Mouse (Mus musculus): Measurements from ENCODE around the gene Lrrc8b. TPM values are rescaled to one million over a fixed set of nuclear protein-coding genes. Genes with fewer than 3 reads are reported as not detected.

Lrrc8b gene
- total RNA-seq, 2 experiments from 2014 or later: 128 to 139 TPM

DNA sequence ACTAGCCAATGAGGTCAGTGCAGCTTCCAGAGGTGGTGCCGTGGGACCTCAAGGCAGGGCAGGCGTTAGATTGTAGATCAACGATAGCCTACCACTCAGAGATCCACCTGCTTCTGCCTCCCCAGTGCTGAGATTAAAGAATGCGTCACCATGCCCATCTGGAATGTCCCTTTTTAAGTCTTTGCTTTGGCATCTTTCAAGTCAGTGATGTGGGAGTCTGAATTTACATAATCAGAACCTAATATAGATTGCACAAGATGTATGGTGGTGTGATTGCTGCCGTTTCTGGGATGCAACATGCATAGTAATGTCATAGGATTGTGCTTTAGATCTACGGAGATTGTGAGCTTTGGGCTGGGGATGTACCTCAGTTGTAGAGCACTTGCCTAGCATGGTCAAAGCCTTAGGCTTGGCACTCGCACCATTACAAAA lies 50.9 kb downstream of the Lrrc8b start:
- DNase-seq (ENCODE audit: extremely low spot score in 1 of 2, low spot score in 2 of 2): peak in 1 of 2 experiments; percentile 50
- intact Hi-C loops (cut with DNase I): no loop called here

GRCm38 (mm10) chr5:105467271-105467670 lies 51.7 kb downstream of the Lrrc8b start:
- intact Hi-C loops (cut with DNase I): no loop called here

GRCm38 (mm10) chr5:105472983-105473705 lies 57.6 kb downstream of the Lrrc8b start:
- no peak for DNase-seq (ENCODE audit: extremely low spot score in 1 of 2, low spot score in 2 of 2)
- intact Hi-C loops (cut with DNase I): no loop called here

More at GRCm38 (mm10) chr5:105467271-105467670, 51.7 kb downstream of the Lrrc8b start:
- DNase-seq (ENCODE audit: extremely low spot score in 1 of 2, low spot score in 2 of 2): peak in 1 of 2 experiments; percentile 58

GRCm38 (mm10) chr5:105477527-105477926 lies 62.0 kb downstream of the Lrrc8b start:
- intact Hi-C loops (cut with DNase I): no loop called here
- DNase-seq (ENCODE audit: extremely low spot score in 1 of 2, low spot score in 2 of 2): no peak

DNA sequence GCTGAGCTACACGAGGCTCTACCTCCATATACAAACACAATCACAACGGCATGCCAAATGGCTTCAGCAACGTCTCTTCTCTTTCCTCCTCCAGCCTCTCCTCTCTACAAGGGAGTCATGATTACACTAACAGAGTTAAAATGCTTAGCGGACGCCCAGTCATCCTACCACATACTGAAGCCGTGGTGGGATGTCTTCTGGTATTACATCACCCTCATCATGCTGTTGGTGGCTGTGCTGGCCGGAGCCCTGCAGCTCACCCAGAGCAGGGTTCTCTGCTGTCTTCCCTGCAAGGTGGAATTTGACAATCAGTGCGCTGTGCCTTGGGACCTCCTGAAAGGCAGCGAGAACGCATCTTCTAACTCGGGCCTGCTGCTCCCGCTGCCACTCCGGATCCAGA lies 64.1 kb downstream of the Lrrc8b start:
- intact Hi-C loops (cut with DNase I): no loop called here

GRCm38 (mm10) chr5:105480561-105480960 lies 65.0 kb downstream of the Lrrc8b start:
- no peak for DNase-seq (ENCODE audit: extremely low spot score in 1 of 2, low spot score in 2 of 2)
- intact Hi-C loops (cut with DNase I): no loop called here

More for the DNA sequence above, 64.1 kb downstream of the Lrrc8b start:
- DNase-seq (ENCODE audit: extremely low spot score in 1 of 2, low spot score in 2 of 2): no peak

- no peak for DNase-seq (ENCODE audit: extremely low spot score in 1 of 2, low spot score in 2 of 2)
- intact Hi-C loops (cut with DNase I): no loop called here
Observed at GRCm38 (mm10) chr5:105483632-105484031, 68.1 kb downstream of the Lrrc8b start.

DNA sequence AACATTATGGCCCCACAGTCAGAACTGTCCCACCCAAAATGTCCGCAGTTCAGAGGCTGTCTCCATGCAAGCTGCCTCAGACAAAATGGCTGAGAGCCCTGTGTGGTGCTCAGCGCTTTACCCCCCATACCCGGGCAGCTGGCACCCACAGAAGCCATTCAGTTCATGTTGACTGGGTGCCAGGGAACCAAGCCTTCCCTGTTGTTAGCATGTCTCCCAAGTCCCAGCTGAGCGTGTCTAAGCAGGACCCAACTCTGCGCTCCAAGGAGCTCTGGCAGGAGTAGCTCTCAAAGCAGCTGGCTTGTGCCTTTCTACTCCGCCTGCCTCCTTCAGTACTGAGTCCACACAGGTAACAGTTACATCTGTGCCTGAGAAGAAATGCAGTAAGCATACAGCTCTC lies 68.7 kb downstream of the Lrrc8b start:
- no peak for DNase-seq (ENCODE audit: extremely low spot score in 1 of 2, low spot score in 2 of 2)
- intact Hi-C loops (cut with DNase I): no loop called here

DNA sequence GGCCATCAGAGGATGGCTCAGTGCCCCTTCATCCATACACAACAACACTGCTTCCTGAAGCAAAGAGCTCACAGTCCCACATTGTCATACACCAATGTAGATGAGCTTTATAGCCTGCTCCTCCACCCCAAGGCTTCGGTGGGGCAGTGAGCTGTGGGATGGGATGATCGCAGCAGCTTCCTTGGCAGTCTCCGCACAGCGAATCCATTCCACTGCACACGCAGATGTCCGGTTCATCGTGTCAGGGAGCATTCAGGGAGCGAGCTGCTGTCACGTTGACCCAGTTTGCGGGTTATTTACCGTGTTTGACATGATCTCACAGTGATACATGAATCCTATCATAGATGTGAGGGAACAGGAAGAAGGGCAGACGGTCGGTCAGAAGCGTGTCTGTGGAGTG lies 69.3 kb downstream of the Lrrc8b start:
- intact Hi-C loops (cut with DNase I): no loop called here
- no peak for DNase-seq (ENCODE audit: extremely low spot score in 1 of 2, low spot score in 2 of 2)

GRCm38 (mm10) chr5:105490211-105490610 lies 74.6 kb downstream of the Lrrc8b start:
- intact Hi-C loops (cut with DNase I): loop anchor here (5.0 kb wide), 1 partner anchor 78 kb away; no protein-coding TSS in a partner anchor
- no peak for DNase-seq (ENCODE audit: extremely low spot score in 1 of 2, low spot score in 2 of 2)

GRCm38 (mm10) chr5:105491389-105491788 lies 75.8 kb downstream of the Lrrc8b start:
- DNase-seq (ENCODE audit: extremely low spot score in 1 of 2, low spot score in 2 of 2): peak in 1 of 2 experiments; percentile 51
- intact Hi-C loops (cut with DNase I): loop anchor here (5.0 kb wide), 1 partner anchor 79 kb away; no protein-coding TSS in a partner anchor

DNA sequence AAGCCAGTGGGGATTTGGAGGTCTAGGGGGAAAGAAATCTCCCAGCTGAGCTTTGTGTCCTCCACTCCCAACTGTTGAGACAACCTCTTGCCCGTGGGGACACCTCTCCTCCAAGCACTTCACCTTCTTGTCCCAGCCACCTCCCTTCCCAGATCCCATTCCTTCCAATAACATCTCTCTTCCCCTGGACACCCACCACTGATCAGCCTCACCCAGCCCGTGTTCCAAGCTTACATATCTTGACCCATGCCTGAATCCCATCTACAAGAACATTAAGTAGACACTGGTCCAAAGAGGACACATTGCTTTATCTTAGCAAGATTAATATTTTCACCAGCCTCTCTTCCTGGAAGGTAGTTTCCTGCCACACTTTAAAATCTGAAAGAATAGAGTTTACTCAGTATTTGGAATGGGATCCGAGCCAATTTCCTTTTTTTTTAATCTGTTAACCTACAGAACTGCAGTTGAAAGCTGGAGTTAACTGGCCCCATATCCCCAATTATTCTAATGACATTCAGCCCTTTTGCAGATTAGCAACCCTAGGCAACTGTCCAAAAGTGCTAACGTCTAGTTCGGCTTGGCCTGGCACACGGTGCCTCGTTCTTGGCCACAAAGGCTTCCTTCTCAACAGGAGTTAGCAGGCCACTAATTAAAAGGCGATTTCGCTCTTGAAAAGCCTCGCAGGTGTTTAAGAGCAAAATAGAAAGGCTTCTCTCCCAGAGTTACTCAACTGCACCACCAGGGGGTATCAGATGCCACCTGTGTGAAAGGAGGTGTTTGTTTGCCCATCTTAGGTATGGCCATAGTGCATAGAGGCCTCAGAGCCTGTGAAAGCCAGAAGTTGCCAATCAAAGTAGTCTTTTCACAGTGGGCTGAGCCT lies 77.0 kb downstream of the Lrrc8b start:
- intact Hi-C loops (cut with DNase I): loop anchor here (5.0 kb wide), 1 partner anchor 80 kb away; no protein-coding TSS in a partner anchor
- peak in 1 of 2 experiments; percentile 27 for DNase-seq (ENCODE audit: extremely low spot score in 1 of 2, low spot score in 2 of 2)

- no peak for DNase-seq (ENCODE audit: extremely low spot score in 1 of 2, low spot score in 2 of 2)
- intact Hi-C loops (cut with DNase I): loop anchor here (5.0 kb wide), 1 partner anchor 81 kb away; no protein-coding TSS in a partner anchor
Observed at GRCm38 (mm10) chr5:105493377-105493776, 77.8 kb downstream of the Lrrc8b start.

- peak in 1 of 2 experiments; percentile 46 for DNase-seq (ENCODE audit: extremely low spot score in 1 of 2, low spot score in 2 of 2)
- intact Hi-C loops (cut with DNase I): loop anchor here (5.0 kb wide), 1 partner anchor 82 kb away; no protein-coding TSS in a partner anchor
Observed at GRCm38 (mm10) chr5:105494246-105494917, 78.8 kb downstream of the Lrrc8b start.

DNA sequence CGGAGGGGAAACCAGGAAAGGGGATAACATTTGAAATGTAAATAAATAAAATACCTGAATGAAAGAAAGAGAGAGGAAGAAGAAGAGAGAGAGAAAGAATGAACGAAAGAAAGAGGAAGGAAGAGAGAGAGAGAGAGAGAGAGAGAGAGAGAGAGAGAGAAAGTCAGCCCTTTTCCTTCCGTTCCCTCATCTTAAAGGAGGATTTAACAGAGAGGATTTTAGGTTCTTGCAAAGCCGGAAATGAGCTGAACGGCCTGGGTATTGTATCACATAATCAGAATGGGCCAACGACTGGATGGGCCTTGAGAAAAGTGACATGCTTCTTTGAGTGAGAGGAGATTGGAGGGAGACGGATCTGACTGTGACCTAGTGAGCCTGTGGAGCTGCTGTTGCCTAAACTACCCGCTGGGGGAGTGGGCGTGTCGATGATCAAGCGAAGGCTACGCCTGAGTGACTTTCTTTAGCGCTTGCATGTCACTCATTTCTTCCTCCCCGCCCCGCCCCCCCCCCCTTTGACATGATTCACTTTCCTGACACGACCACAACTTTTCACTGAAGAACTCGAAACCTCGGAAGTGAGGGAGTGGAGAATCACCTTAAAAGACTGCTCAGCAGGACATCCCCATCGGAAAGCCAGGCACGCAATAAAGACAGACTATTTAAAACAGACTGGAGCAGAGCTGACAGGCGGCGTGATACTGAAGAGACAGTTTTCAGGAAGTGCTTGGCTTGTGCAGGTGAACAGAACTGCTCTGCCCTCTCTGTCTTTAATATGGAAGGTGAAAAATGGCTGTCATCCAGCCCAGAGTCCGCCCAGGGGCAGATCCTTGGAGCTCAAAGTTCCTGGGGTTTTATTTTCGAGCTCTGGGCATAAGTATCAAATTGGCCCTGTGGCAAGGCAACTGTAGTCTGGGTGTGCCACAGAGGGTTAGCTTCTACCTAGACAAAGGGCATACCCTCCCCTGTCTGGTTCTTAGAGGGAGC lies 79.6 kb downstream of the Lrrc8b start:
- intact Hi-C loops (cut with DNase I): loop anchor here (5.0 kb wide), 1 partner anchor 83 kb away; no protein-coding TSS in a partner anchor
- peak; percentile 46 to 89 for DNase-seq (ENCODE audit: extremely low spot score in 1 of 2, low spot score in 2 of 2)

DNA sequence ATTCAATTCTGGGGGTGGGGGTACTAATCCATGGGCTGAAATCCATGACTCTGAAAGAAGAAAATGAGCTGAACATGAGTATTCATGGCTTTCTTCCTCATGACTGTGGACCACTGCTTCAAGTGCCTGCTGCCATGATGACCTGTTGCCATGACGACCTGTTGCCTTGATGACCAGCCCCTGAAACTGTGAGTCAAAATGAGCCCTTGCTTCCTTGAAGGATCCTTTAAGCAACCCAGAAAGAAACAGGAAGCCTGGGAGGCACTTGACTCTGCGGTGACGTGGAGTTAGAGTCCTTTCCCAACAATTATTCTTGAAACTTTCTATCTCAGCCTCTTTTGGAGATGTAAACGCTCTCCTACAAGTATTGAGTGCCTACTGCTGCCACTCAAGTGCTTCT lies 80.6 kb downstream of the Lrrc8b start:
- no peak for DNase-seq (ENCODE audit: extremely low spot score in 1 of 2, low spot score in 2 of 2)
- intact Hi-C loops (cut with DNase I): no loop called here

GRCm38 (mm10) chr5:105496586-105496985 lies 81.0 kb downstream of the Lrrc8b start:
- DNase-seq (ENCODE audit: extremely low spot score in 1 of 2, low spot score in 2 of 2): no peak
- intact Hi-C loops (cut with DNase I): no loop called here
